Mouse (Mus musculus) adrenal gland, adult 8-10 months (tissue): ENCODE results near the gene Tnfrsf25. TPM values are rescaled to one million over a fixed set of nuclear protein-coding genes. Genes with fewer than 3 reads are reported as not detected.
A peak's percentile ranks its signal among the peaks of the same experiment; 100 is the strongest.

Source experiments
- DNase-seq: peaks from one replicate; pipeline ENCODE4 v3.0.0; 2022
- total RNA-seq, 4 experiments: library from RNA; stranded (reverse); gene quantifications; 2 replicates each; pipeline ENCODE4 v1.2.4; 2022

The Tnfrsf25 gene
- total RNA-seq, 4 experiments from 2014 or later, result 0.73 to 2.0 (median 1.3) TPM

DNA sequence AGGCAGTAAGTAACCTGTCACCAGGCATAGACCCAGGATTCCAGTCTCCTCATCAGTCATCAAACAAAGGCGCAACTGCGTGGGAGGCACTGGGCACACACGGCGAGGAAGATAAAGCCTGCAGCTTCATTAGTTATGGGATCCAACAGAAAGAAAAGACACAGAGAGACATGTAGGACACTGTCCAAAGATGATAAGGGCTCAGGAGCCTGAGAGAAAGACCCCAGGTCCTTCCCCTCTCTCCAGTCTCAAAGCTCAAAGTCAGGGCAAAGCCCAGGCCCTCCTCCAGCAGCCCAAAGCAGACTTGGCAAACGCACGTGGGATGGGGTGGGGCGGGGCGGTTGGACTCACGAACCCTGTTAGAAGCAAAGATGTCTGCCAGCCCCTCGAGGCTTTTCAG, 29.7 kb downstream of the Tnfrsf25 start:
- no peak for DNase-seq

DNA sequence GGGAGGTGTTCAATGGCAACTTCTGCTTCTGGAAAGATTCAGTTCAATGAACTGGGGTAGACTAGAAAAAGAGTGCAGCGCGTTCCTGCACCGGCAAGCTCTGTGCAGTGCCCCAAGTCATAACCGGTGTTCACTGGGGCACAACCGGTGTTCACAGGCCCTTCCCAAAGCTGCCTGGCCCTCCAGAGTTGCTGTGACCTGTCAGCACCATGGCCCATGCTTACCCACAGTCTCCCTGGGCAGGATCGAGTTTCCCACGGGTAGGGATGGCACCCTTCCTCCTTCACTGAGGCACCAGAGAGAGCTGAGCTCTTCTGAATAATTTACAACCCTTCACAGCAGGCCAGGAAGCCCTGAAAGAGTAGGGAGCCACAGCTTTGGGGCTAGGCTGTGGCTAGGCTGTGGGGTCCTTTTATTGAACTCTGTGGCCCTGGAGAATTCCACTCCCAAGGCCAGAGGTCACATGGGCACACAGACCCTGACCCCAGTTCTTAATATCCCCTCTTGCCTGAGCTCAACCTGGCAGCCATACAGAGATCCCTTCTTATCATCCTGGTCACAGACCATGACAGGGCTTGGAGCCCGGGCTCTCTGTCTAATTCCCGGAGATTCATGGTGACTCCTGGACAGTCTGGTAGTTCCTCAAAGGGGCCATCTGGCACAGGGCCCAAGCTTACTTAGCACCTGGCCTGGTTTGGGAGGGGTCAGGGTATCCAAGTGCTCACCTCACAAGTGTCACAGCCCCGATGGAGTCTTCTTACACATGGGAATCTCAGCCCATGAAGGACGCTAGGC, 30.5 kb downstream of the Tnfrsf25 start:
- no peak for DNase-seq

DNA sequence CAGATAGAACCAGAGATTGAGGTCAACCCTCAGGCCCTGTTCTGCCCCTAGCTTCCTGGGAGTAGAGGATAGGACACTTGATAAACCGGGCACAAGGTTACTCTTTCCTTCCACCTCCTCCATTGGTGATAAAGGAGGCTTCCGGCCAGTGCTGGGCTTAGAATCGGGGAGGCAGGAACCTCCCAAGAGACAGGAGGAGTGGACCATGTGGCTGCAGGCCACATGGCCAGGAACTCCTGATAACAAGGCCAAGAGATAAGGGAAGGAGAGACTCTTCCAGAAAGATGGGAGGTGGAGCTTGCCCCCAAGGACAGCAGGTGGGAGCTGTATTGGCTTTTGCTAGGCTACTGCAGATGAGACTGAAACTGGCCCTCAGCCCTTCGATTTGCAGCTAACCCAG, 34.8 kb downstream of the Tnfrsf25 start:
- no peak for DNase-seq

DNA sequence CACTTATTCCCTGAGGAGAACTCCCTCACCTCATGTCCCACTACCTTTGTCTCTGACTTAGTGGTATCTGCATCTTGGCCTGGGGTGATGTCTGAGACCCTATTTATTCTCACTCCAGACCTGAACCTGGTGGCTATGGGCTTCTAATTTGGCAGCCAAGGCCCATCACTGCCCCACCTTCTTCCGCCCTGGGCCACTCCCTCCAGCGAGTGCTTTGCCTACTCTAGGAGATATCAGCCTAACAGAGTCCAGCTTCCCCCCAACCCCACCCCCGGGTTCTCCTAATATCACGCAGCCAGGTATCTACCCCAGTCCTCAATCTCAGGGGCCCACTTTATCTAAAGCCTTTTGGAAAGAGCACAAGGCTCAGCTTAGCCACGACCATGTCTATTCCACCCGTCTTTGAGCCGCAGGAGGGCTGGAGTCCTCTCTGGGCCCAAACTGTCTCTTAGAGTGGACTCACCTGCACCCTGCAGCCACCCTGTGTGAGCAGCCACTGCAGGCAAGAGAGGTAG, 35.8 kb downstream of the Tnfrsf25 start:
- DNase-seq, result no peak

DNA sequence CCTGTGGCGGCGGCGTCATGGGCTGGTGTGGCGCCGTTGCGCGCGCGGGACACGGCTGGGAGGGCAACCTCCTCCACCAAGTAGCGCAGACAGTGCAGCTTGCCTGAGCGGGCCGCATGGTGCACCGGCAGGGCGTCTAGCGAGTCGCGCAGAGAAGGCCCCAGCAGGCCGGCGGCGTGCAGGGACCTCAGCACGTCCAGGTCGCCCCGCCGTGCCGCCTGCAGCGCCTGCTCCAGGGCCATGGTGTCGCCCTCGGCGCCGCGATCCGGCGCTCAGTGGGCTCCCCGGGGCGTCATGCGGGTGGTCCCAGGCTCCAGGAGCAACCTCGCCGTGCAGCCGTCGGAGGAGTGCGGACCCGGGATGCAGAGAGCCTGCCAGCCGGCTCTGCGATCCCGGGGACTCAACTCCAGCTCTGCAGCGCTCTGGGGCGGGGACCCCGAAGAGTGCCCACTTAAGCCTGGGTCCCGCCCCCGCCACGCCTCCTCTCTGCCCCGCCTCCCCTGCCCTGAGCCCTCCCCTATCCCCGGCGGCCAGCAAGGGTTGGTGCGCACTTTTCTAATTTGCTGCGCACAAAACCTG, 36.3 kb downstream of the Tnfrsf25 start, which contains the start of gene Espn:
Gene Espn (minus strand): TSS at position 406 of the 579 bp plus-strand sequence.
- no peak for DNase-seq

DNA sequence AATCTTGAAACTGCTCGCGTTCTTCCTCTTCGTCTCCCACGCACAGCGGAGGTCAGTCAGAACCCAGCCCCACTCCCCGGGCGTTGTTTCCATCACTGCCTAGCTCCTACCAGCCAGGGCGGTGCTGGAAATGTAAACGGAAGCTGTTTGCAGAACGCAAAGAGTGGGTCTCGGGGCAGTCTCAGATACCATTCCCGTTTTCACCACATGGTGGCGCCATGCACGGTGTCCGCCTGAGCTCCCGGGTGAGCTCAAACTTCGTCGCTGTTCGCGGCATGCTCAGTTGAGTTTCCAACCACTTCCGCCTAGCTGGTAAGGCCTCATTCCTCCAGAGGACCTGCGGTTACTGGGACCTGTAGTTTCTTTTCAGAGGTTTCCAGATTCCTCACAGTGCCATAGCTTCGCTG, 38.0 kb downstream of the Tnfrsf25 start:
- peak; percentile 59 for DNase-seq

DNA sequence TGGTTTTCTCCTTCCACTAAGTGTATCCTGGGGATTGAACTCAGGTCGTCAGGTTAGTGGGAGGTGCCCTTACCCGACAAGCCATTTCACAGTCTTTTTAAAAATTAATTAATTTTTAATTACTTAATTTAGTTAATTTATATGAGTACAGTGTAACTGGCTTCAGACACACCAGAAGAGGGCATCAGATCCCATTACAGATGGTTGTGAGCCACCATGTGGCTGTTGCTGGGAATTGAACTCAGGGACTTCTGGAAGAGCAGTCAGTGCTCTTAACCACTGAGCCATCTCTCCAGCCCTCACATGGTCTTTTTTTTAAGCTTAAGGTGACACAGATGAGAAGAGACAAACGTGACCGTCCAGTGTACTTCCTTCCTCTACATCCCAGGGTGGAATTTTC, 39.3 kb downstream of the Tnfrsf25 start:
- DNase-seq, result no peak

DNA sequence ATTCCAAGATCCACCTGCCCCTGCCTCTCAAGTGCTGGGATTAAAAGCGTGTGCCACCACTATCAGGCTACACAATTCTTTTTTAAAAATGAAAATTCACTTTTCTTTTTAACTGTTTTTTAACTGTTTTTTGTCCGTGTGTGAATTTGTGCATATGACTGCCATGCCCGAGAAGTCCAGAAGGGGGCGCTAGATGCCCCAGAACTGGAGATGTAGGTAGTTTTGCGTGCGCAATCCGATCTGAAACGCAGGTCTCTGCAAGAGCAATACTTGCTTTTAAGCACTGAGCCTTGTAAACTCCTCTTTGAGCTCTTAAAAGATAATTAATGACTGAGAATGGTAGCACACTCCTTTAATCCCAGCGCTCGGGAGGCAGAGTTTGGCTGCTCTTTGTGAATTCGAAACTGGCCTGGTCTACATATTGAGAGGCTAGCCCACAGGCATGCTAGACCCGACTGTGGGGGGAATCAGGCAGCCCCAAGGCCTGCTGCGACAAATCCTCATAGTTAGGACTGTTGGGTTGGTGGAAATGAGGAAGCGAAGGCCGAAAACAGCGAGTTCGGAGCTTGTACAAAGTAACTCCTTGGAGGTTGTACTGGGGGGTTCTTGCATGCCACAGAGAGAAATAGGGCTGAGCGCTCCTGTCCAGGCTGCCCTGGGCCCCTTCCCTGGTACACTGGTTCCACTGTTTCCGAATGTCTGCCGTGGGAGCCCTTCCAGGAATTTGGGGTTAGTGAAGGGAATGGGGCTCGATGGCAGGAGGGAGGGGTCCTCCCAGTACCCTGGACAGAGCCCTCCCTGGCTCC, 42.2 kb downstream of the Tnfrsf25 start:
- no peak for DNase-seq

DNA sequence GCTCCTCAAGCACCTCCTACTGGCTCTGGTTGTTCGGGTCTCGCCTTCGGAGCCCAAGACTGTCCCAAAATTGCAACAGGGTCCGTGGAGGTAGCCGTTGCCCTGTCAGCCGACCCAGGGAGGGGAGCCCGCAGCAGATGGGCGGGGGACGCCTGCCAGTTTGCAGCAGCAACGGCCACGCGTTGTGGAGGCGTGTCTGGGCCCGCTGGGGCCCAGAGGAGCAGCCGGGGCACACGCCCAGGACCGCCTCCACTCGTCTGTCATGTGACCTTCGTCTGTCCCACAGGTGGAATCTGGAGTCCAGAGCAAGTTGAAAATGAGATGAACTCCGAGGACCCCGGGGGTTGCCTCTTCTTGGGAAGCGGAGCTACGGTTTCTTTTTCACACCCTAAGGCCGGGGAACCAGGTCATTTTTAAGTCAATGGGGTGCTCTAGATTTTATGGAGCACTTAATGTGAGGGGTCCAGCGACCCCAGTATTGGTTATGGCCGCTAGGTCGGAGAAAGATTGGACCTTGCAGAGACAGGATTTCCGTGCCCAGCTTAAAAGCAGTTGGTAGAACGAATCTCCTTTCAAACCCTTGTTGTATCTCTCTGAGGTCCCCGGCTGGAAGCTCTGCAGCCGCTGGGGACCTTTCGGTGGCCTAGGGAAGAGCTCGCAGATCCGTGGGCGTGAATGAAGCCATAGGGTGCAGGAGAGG, 43.0 kb downstream of the Tnfrsf25 start, which contains the start of gene Hes2:
Gene Hes2 (plus strand): TSS at position 283 of the 700 bp plus-strand sequence.
- no peak for DNase-seq

DNA sequence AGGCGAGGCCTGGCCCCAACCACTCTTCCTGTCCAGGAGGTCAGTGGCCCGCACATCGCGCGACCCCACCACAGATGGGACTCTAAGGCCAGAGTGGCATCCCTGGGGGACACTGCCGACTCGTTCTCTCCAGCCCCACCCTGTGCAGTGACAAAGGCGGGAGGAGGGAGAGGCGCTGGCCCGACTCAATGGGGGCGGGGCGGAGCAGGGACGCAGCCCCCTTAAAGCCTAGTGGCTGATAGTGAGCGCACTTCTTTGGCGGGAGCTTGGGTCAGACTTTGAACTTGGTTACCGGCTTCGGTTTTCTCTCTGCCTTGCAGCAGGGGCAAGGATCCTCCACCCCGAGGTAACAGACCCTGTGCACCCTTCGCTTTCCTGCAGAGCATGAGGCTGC, 43.5 kb downstream of the Tnfrsf25 start:
- DNase-seq, result no peak

DNA sequence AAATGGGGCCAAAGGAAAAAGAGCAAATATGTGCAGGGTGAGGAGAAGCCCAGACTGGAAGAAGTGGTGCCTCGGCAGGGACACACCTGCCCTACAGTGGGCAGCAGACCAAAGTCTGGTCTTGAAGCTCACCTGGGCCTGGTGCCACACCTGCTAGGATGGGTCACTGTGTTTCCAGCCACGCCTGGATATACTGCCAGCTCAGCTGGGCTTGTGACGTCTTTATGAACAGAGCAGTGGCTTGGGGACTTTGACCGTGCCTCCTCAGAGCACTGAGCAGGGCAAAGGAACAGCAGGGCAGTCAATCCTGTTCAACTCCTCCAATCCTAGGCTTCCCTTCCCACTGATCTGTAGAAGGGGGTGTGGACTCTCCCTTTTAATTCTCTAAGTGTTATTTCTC, 45.0 kb downstream of the Tnfrsf25 start:
- DNase-seq, result no peak

DNA sequence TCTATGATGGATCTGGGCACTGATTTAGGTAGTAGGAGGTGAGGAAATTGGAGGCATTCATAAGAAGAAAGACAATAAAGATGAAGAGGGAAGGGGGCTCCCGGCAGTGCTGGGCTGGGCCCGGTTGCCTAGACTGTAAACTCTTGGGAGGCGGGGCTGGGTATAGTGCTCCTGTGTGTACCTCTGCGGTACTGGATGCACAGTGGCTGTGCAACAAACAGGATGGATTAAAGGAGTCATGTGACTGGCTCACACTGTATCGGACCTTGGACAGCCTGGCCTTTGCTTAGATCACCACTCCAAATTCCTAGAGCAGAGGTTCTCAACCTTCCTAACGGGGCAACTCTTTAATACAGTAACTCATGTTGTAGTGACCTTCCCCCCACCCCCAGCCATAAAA, 45.9 kb downstream of the Tnfrsf25 start:
- no peak for DNase-seq

DNA sequence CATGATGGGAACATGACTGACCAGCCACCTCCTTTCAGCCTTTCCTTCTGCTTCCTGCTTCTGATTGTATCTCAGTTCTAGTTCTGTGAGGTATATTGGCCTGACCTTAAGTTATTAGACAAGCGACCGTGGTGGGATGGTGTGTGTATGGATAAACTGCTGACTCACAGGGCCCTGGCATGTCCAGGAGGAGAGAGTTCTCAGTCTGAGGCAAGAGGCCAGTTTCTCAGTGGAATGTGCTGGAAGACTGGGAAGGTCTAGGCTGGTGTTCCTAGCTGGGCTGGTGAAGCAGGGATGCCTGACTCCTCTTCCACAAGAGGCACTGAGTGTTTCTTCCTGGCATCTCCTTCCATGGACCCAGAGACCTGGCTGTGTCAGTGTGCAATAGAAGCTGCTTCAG, 47.0 kb downstream of the Tnfrsf25 start:
- no peak for DNase-seq

DNA sequence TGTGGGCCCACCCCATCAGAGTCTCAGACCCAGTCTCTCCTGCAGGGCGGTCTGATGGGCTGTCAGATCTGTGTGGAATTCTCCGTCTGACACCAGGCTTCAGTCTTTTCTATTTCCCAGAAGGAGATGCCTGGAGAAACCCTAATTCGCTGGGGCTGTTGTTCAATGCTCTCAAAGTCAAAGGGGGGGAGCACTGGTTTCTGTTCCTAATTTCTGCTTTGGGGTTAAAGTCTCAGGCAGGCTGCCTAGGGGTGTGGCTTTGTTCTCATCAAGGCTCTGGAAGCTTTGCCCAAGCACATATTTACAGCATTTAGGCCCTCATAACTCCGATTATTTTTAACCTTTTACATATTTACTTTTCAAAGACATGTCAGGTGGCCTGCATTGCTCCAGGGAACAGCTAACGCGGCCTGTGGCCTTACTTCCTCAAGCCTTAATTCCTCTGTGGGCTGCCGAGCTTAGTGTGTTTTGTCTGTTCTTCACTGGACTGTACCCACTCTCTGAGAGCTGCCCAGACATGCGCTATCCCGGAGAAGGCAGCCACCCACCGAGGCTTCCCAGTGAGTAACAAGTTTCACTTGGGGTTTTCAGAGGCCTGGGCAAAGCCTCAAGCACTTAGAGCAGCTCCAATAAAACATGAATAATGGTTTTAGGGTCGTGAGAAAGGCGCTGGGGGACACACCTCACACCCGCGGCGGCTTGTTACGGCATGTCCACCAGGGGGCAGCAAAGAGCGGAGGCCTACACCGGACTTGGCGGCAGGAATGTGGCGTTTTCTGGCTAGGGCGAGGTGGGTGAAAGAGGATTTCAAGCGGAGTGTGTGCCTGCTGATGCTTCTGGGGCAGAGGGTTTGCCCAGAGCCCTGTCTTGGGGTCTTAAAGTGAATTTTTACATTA, 49.5 kb downstream of the Tnfrsf25 start:
- no peak for DNase-seq

DNA sequence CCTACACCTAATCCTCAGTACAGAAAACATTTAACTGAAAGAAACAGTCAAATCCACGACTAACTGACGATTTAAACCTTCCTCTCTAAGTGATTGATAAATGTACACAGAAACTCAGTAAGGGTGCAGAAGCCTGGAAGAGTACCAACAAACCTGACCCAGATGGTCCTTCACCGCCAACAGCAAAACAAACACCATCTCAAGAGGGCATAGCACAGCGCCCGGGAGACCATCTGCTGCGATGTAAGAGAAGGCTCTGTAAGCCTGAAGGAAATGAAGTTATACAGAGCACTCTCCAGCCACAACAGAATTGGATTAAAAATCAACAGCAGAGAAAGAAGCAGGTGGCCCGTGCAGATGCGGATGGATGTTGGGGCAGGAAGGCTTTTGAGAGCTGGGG, 52.3 kb downstream of the Tnfrsf25 start:
- DNase-seq, result no peak

DNA sequence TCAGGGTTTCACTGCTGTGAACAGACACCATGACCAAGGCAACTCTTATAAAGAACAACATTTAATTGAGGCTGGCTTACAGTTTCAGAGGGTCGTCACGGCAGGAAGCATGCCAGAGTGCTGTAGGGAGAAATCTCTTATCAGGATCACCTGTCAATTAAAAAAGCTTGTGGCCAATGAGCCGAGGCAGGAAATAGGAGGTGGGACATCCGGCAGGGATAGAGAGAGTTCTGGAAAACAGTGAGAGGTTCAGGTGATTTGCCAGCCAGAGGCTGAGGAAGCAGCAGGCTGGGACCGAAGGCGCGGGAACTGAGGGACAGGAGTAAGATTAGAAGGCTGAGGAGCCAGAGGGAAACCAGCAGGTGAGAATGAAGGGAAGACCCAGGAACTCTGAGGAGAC, 53.4 kb downstream of the Tnfrsf25 start:
- DNase-seq, result no peak

Other genes starting within 250 kb of the Tnfrsf25 start
- 100 to 1,000 TPM in 2 of 4 experiments, 10 to 100 TPM in 2; 84.6 to 116 (median 104) TPM for gene Dnajc11, start 182.2 kb upstream of the Tnfrsf25 start, total RNA-seq
- gene Thap3, start 126.9 kb upstream of the Tnfrsf25 start, total RNA-seq, result 10 to 100 TPM; 25.7 to 46.9 (median 36.6) TPM
- gene Phf13, start 119.7 kb upstream of the Tnfrsf25 start, total RNA-seq, result 10 to 100 TPM; 14.0 to 20.5 (median 18.6) TPM
- 10 to 100 TPM; 23.9 to 34.2 (median 31.1) TPM for gene Klhl21, start 107.1 kb upstream of the Tnfrsf25 start, total RNA-seq
- 10 to 100 TPM in 3 of 4 experiments, 1 to 10 TPM in 1; 7.1 to 17.4 (median 13.7) TPM for gene Zbtb48, start 88.3 kb upstream of the Tnfrsf25 start, total RNA-seq
- gene Tas1r1, start 77.4 kb upstream of the Tnfrsf25 start, total RNA-seq, result under 1 TPM in 1 of 4 experiments, not detected in 3; 0.71 TPM
- 10 to 100 TPM; 21.3 to 29.6 (median 25.8) TPM for gene Nol9, start 76.6 kb upstream of the Tnfrsf25 start, total RNA-seq
- 10 to 100 TPM in 3 of 4 experiments, 1 to 10 TPM in 1; 8.7 to 19.5 (median 15.4) TPM for gene Plekhg5, start 43.4 kb upstream of the Tnfrsf25 start, total RNA-seq
- gene Espn, start 36.4 kb downstream of the Tnfrsf25 start, total RNA-seq, result 1 to 10 TPM; 2.1 to 6.0 (median 4.4) TPM
- not detected for gene Hes2, start 42.9 kb downstream of the Tnfrsf25 start, total RNA-seq
- 10 to 100 TPM; 49.5 to 53.2 (median 51.8) TPM for gene Acot7, start 62.2 kb downstream of the Tnfrsf25 start, total RNA-seq
- gene Gpr153, start 158.3 kb downstream of the Tnfrsf25 start, total RNA-seq, result 1 to 10 TPM; 4.8 to 7.0 (median 5.4) TPM
- not detected for gene Hes3, start 175.7 kb downstream of the Tnfrsf25 start, total RNA-seq
- 10 to 100 TPM; 54.1 to 66.7 (median 59.6) TPM for gene Icmt, start 181.3 kb downstream of the Tnfrsf25 start, total RNA-seq
- gene Rnf207, start 203.1 kb downstream of the Tnfrsf25 start, total RNA-seq, result 1 to 10 TPM in 2 of 4 experiments, under 1 TPM in 2; 0.23 to 2.2 (median 1.0) TPM
- gene Rpl22, start 209.8 kb downstream of the Tnfrsf25 start, total RNA-seq, result 100 to 1,000 TPM; 415 to 500 (median 453) TPM
- gene Chd5, start 222.7 kb downstream of the Tnfrsf25 start, total RNA-seq, result 10 to 100 TPM in 2 of 4 experiments, 1 to 10 TPM in 2; 7.0 to 16.9 (median 12.3) TPM